Mouse (Mus musculus) megakaryocyte, embryonic 14.5 days (primary cell): Measurements from ENCODE around the gene Bcl2l1. TPM values are rescaled to one million over a fixed set of nuclear protein-coding genes. Genes with fewer than 3 reads are reported as not detected.

Experiments
- H3K27me3 ChIP-seq: replicated peaks from 2 replicates; pipeline ENCODE3; 2012; ENCODE audit warnings: inconsistent platforms
- H3K36me3 ChIP-seq: replicated peaks from 2 replicates; pipeline ENCODE3; 2012; ENCODE audit warnings: low read length, inconsistent platforms, mixed read lengths
- H3K4me1 ChIP-seq: 2 replicates; pipeline ENCODE4 v1.6.1; 2012; ENCODE audit warnings: inconsistent platforms
- H3K4me3 ChIP-seq: replicated peaks from 2 replicates; pipeline ENCODE3; 2012; ENCODE audit warnings: moderate library complexity, mild to moderate bottlenecking, inconsistent platforms
- H3K9me3 ChIP-seq: 2 replicates; pipeline ENCODE4 v1.6.1; 2012; ENCODE audit warnings: inconsistent platforms
- FLI1 ChIP-seq: IDR thresholded peaks from 2 replicates; pipeline ENCODE4 v1.6.1; 2012; ENCODE audit warnings: low read length, inconsistent platforms, mixed read lengths
- GATA1 ChIP-seq: IDR thresholded peaks from 3 replicates; pipeline ENCODE4 v1.6.1; 2012; ENCODE audit warnings: mixed read lengths, low read length, inconsistent platforms, borderline replicate concordance
- polyA plus RNA-seq: library from polyadenylated mRNA; stranded (reverse); fragments of >175 nt; gene quantifications from 2 replicates; pipeline ENCODE4 v1.2.3, GENCODE M21; 2012; ENCODE audit warnings: low replicate concordance; ENCODE audit not compliant: insufficient read depth

Gene Bcl2l1
- polyA plus RNA-seq, 1 experiment, result 498 TPM

DNA sequence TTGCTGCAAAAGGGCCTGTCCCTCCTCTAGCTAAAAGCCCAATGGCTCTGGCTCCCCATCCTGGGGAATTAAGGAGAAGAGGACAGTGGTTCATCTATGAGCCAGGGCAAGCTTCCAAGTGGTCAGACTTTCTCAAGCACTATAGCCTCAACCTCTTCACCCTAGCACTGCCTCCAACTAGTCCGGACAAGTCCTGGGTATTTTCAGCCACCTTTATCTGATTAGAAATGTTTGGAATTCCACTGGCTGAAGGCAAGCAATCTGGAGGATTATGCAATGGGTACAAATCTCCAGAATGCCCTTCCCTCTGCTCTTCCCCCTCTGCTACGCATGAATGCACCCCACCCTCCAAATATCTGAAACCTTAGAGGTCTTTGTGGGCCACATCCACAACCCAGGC, 39.1 kb downstream of the Bcl2l1 start:
- Histone ChIP-seq H3K36me3 (peaks cover 87% of the 10 kb centered on the region), H3K4me3 (no peak overlapping the region), H3K4me1 (peaks cover 100% of the 10 kb centered on the region), H3K9me3 (no peaks in the 10 kb centered on the region), H3K27me3 (no peaks in the 10 kb centered on the region)
- TF ChIP-seq FLI1 (no peak), GATA1 (no peak)

- Histone ChIP-seq H3K36me3 (peaks cover 85% of the 10 kb centered on the region), H3K4me1 (peaks cover 99% of the 10 kb centered on the region), H3K27me3 (no peaks in the 10 kb centered on the region), H3K4me3 (peak overlapping the region; percentile 89), H3K9me3 (no peaks in the 10 kb centered on the region)
- TF ChIP-seq GATA1, result peak; percentile 87; the same call in 2 of the 3 replicates
- peak; percentile 52; the same call in 1 of the 2 replicates for TF ChIP-seq FLI1
Measured at GRCm38 (mm10) chr2:152789591-152789999, 41.9 kb downstream of the Bcl2l1 start.

GRCm38 (mm10) chr2:152788892-152789421, 42.6 kb downstream of the Bcl2l1 start:
- Histone ChIP-seq H3K4me3 (peak overlapping the region; percentile 89), H3K27me3 (no peaks in the 10 kb centered on the region), H3K36me3 (peaks cover 85% of the 10 kb centered on the region), H3K4me1 (peaks cover 99% of the 10 kb centered on the region), H3K9me3 (no peaks in the 10 kb centered on the region)
- TF ChIP-seq GATA1 (peak; percentile 92; the same call in 2 of the 3 replicates), FLI1 (peak; percentile 95)

DNA sequence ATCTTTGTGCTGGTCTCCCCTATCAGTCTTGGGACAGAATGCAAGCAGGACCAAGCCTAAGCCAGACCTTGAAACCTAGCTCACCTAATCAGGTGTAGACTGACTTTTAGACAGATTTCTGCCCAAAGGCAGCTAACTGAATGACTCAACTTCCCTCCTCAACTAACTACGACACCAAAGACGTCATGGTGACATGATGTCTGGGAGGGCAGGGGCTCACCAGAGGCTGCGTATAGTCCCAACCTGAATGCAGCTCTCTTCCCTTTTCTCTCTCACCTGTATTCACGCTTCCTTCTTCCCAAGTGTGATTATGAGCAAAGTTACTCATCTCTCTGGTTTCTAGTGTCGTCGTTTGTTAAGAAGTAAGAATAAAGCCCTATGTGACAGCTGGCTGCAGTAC, 44.0 kb downstream of the Bcl2l1 start:
- Histone ChIP-seq H3K4me1 (peaks cover 99% of the 10 kb centered on the region), H3K4me3 (peak overlapping the region; percentile 81)

GRCm38 (mm10) chr2:152787136-152787535, 44.4 kb downstream of the Bcl2l1 start:
- no peak overlapping the region for H3K4me3 ChIP-seq
- H3K36me3 ChIP-seq, result peaks cover 86% of the 10 kb centered on the region
- no peaks in the 10 kb centered on the region for H3K27me3 ChIP-seq
- H3K9me3 ChIP-seq, result no peaks in the 10 kb centered on the region
- peaks cover 99% of the 10 kb centered on the region for H3K4me1 ChIP-seq
- TF ChIP-seq GATA1 (no peak), FLI1 (no peak)

More for the DNA sequence above, 44.0 kb downstream of the Bcl2l1 start:
- no peaks in the 10 kb centered on the region for H3K9me3 ChIP-seq
- peaks cover 86% of the 10 kb centered on the region for H3K36me3 ChIP-seq
- TF ChIP-seq FLI1, result no peak
- no peak for TF ChIP-seq GATA1
- no peaks in the 10 kb centered on the region for H3K27me3 ChIP-seq

GRCm38 (mm10) chr2:152785446-152786350, 45.8 kb downstream of the Bcl2l1 start:
- Histone ChIP-seq H3K27me3 (no peaks in the 10 kb centered on the region), H3K36me3 (peaks cover 86% of the 10 kb centered on the region), H3K4me1 (peaks cover 99% of the 10 kb centered on the region), H3K4me3 (peak overlapping the region; percentile 81), H3K9me3 (no peaks in the 10 kb centered on the region)
- TF ChIP-seq FLI1, result no peak
- TF ChIP-seq GATA1, result no peak

- Histone ChIP-seq H3K9me3 (no peaks in the 10 kb centered on the region), H3K36me3 (peaks cover 86% of the 10 kb centered on the region), H3K4me3 (peak overlapping the region; percentile 70), H3K27me3 (no peaks in the 10 kb centered on the region), H3K4me1 (peaks cover 99% of the 10 kb centered on the region)
- TF ChIP-seq GATA1, result no peak
- TF ChIP-seq FLI1, result no peak
Measured at GRCm38 (mm10) chr2:152784640-152785039, 46.9 kb downstream of the Bcl2l1 start.

- Histone ChIP-seq H3K4me3 (peak overlapping the region; percentile 72), H3K9me3 (no peaks in the 10 kb centered on the region), H3K27me3 (no peaks in the 10 kb centered on the region), H3K4me1 (peaks cover 99% of the 10 kb centered on the region), H3K36me3 (peaks cover 96% of the 10 kb centered on the region)
- TF ChIP-seq FLI1 (no peak), GATA1 (no peak)
Measured at GRCm38 (mm10) chr2:152783241-152783640, 48.3 kb downstream of the Bcl2l1 start.

- Histone ChIP-seq H3K4me1 (peaks cover 95% of the 10 kb centered on the region), H3K9me3 (no peaks in the 10 kb centered on the region), H3K36me3 (peaks cover 93% of the 10 kb centered on the region), H3K27me3 (no peaks in the 10 kb centered on the region), H3K4me3 (peak overlapping the region; percentile 65)
- TF ChIP-seq FLI1, result no peak
- no peak for TF ChIP-seq GATA1
Measured at GRCm38 (mm10) chr2:152782656-152783055, 48.9 kb downstream of the Bcl2l1 start.

- no peaks in the 10 kb centered on the region for H3K27me3 ChIP-seq
- peaks cover 96% of the 10 kb centered on the region for H3K4me1 ChIP-seq
- peaks cover 98% of the 10 kb centered on the region for H3K36me3 ChIP-seq
- no peak for TF ChIP-seq FLI1
- no peak for TF ChIP-seq GATA1
- H3K9me3 ChIP-seq, result no peaks in the 10 kb centered on the region
- H3K4me3 ChIP-seq, result peak overlapping the region; percentile 31
Measured at GRCm38 (mm10) chr2:152781031-152781711, 50.4 kb downstream of the Bcl2l1 start.
